Mouse (Mus musculus): ENCODE data around the gene Gpr143. TPM values are rescaled to one million over a fixed set of nuclear protein-coding genes. Genes with fewer than 3 reads are reported as not detected.

Gene Gpr143
- polyA plus RNA-seq (2011; ENCODE audit: insufficient read length, low read depth, missing spikeins), result not detected in 2 replicates

DNA sequence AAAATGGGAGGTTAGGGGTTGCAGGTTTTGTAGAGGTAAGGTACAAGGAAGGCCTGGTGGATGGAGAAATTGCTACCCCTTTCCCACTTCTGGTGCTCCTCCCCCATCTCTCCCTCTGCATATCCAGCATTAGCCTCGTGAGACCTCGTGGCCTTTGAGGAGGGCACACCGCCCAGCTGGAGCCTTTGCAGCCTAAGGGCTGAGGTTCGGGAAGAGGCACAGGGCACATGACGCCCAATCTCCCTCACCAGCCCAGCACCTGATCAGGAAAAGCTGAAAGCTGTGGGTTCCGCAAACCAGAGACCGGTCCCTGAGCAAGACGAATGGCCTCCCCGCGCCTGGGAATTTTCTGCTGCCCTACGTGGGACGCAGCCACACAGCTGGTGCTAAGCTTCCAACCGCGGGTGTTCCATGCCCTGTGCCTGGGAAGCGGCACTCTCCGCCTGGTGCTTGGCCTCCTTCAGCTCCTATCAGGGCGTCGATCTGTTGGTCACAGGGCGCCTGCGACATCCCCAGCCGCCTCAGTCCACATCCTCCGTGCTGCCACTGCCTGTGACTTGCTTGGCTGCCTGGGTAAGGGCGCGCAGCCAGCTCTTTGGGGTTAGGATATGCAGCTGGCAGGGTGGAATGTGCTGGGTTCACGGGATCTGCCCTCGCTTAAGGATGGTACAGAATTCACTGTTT is at the start of gene Gpr143:
Gene Gpr143 (plus strand): TSS at position 202 of the 684 bp plus-strand sequence.
- Histone ChIP-seq H3K27ac (ENCODE audit: insufficient read depth, low read length) (no peak within 1 kb of the TSS), H3K4me1 (ENCODE audit: control insufficient read depth, insufficient read depth, low read length) (no peaks in the 10 kb centered on the region), H3K4me3 (ENCODE audit: insufficient read depth, low read length) (no peak within 1 kb of the TSS)
- TF ChIP-seq POLR2A (IDR thresholded peaks at IDR 0.05; ENCODE audit: low read depth, low read length) (no peak), CTCF (IDR thresholded peaks at IDR 0.05; ENCODE audit: borderline replicate concordance, insufficient read depth, low read length) (no peak)

DNA sequence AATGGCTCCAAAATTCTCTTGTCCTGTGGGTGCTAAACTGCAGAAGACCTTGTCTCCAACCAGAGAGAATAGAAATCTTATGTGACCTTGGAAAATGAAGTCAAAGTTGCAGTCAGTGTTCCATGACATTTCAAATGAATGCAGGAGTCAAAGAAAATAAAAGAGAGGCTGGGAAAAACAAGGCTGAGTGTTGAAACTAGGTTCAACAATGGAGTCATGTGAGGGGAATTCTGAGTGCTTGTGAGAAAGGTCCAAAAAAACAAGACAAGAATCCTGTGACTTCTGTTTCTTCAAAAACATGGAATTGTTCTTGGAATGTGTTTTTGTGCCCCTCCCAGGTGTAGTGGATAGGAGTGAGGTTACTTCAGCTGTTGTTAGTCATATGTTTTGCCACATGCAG is 46.4 kb upstream of the Gpr143 start:
- H3K4me3 ChIP-seq (ENCODE audit: insufficient read depth, low read length), result no peak overlapping the region
- H3K27ac ChIP-seq (ENCODE audit: insufficient read depth, low read length), result no peak overlapping the region
- no peak for TF ChIP-seq CTCF (IDR thresholded peaks at IDR 0.05; ENCODE audit: borderline replicate concordance, insufficient read depth, low read length)
- TF ChIP-seq POLR2A (IDR thresholded peaks at IDR 0.05; ENCODE audit: low read depth, low read length), result no peak
- H3K4me1 ChIP-seq (ENCODE audit: control insufficient read depth, insufficient read depth, low read length), result peaks cover 4% of the 10 kb centered on the region; the same call in 1 of the 2 replicates

DNA sequence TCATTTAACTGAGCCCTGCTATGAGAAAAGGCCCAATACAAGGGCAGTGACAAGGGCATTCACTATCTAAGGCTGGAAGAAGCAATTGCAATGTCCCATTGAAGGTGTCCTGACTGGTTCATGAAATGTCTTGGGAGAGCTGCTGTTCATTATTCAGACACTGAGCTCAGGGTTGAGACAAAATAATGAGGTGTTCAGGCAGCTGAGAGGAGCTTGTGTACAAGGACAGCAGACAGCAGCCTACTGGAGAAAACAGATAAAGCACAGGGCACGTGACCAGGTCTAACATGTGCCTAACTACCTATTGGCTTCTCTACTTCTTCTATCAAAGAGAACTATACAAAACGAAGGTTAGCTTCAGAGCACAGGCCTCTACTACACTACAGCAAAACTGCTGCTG is 43.5 kb upstream of the Gpr143 start:
- Histone ChIP-seq H3K27ac (ENCODE audit: insufficient read depth, low read length) (peak overlapping the region; percentile 40; the same call in 1 of the 2 replicates), H3K4me3 (ENCODE audit: insufficient read depth, low read length) (no peak overlapping the region), H3K4me1 (ENCODE audit: control insufficient read depth, insufficient read depth, low read length) (peaks cover 4% of the 10 kb centered on the region; the same call in 1 of the 2 replicates)
- no peak for TF ChIP-seq CTCF (IDR thresholded peaks at IDR 0.05; ENCODE audit: borderline replicate concordance, insufficient read depth, low read length)
- no peak for TF ChIP-seq POLR2A (IDR thresholded peaks at IDR 0.05; ENCODE audit: low read depth, low read length)

GRCm38 (mm10) chrX:152738759-152739368 is 42.9 kb upstream of the Gpr143 start:
- TF ChIP-seq POLR2A (IDR thresholded peaks at IDR 0.05; ENCODE audit: low read depth, low read length) (no peak), CTCF (IDR thresholded peaks at IDR 0.05; ENCODE audit: borderline replicate concordance, insufficient read depth, low read length) (no peak)
- peak overlapping the region; percentile 1; the same call in 1 of the 2 replicates for H3K27ac ChIP-seq (ENCODE audit: insufficient read depth, low read length)
- H3K4me3 ChIP-seq (ENCODE audit: insufficient read depth, low read length), result no peak overlapping the region
- H3K4me1 ChIP-seq (ENCODE audit: control insufficient read depth, insufficient read depth, low read length), result peaks cover 4% of the 10 kb centered on the region; the same call in 1 of the 2 replicates

DNA sequence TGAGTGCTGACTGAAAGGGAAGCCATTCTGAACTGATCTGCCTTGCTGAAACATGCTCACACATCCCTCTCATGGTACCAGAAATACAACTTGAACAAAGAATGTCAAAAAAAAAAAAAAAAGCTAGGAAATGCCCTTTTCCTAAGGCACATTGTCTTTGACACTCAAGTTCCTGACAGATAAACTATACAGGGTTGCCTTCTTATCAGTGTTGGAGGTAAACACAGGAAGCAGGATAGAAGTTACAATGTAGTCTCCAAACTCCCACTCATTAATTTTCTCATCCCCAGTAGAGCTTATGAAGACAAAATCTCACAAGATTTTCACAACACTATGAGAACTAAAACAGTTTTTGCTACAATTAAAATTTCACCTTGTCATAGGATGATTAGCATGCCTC is 38.1 kb upstream of the Gpr143 start:
- H3K27ac ChIP-seq (ENCODE audit: insufficient read depth, low read length), result no peak overlapping the region
- H3K4me3 ChIP-seq (ENCODE audit: insufficient read depth, low read length), result no peak overlapping the region
- TF ChIP-seq CTCF (IDR thresholded peaks at IDR 0.05; ENCODE audit: borderline replicate concordance, insufficient read depth, low read length) (no peak), POLR2A (IDR thresholded peaks at IDR 0.05; ENCODE audit: low read depth, low read length) (no peak)
- H3K4me1 ChIP-seq (ENCODE audit: control insufficient read depth, insufficient read depth, low read length), result peaks cover 4% of the 10 kb centered on the region; the same call in 1 of the 2 replicates

GRCm38 (mm10) chrX:152745925-152746324 is 35.8 kb upstream of the Gpr143 start:
- Histone ChIP-seq H3K27ac (ENCODE audit: insufficient read depth, low read length) (no peak overlapping the region), H3K4me1 (ENCODE audit: control insufficient read depth, insufficient read depth, low read length) (no peaks in the 10 kb centered on the region), H3K4me3 (ENCODE audit: insufficient read depth, low read length) (no peak overlapping the region)
- TF ChIP-seq POLR2A (IDR thresholded peaks at IDR 0.05; ENCODE audit: low read depth, low read length) (no peak), CTCF (IDR thresholded peaks at IDR 0.05; ENCODE audit: borderline replicate concordance, insufficient read depth, low read length) (no peak)

GRCm38 (mm10) chrX:152755819-152756218 is 25.9 kb upstream of the Gpr143 start:
- Histone ChIP-seq H3K4me3 (ENCODE audit: insufficient read depth, low read length) (no peak overlapping the region), H3K4me1 (ENCODE audit: control insufficient read depth, insufficient read depth, low read length) (no peaks in the 10 kb centered on the region), H3K27ac (ENCODE audit: insufficient read depth, low read length) (no peak overlapping the region)
- TF ChIP-seq POLR2A (IDR thresholded peaks at IDR 0.05; ENCODE audit: low read depth, low read length) (no peak), CTCF (IDR thresholded peaks at IDR 0.05; ENCODE audit: borderline replicate concordance, insufficient read depth, low read length) (no peak)

- no peak overlapping the region for H3K4me3 ChIP-seq (ENCODE audit: insufficient read depth, low read length)
- no peaks in the 10 kb centered on the region for H3K4me1 ChIP-seq (ENCODE audit: control insufficient read depth, insufficient read depth, low read length)
- TF ChIP-seq POLR2A (IDR thresholded peaks at IDR 0.05; ENCODE audit: low read depth, low read length) (no peak), CTCF (IDR thresholded peaks at IDR 0.05; ENCODE audit: borderline replicate concordance, insufficient read depth, low read length) (no peak)
- H3K27ac ChIP-seq (ENCODE audit: insufficient read depth, low read length), result no peak overlapping the region
Measured at GRCm38 (mm10) chrX:152756293-152756692, 25.4 kb upstream of the Gpr143 start.

DNA sequence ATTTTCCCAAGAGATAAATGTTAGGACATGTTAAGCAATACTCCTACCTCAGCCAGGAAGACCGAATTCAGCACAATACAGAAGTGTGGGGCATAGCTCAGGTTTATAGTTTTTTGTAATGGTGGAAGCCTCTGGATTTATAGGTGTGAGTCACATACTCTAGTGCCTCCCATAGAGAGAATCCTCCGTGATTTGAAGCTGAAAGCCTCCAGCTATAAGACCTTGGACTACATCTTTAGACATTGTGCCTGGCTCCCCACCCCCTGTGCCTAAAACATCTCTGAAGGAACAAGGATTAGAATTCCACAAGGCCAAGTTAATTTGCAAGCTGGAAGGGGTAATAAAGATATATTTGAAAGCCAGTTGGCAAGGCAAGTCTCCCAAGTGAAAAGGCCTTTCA is 19.3 kb upstream of the Gpr143 start:
- H3K27ac ChIP-seq (ENCODE audit: insufficient read depth, low read length), result no peak overlapping the region
- no peak for TF ChIP-seq CTCF (IDR thresholded peaks at IDR 0.05; ENCODE audit: borderline replicate concordance, insufficient read depth, low read length)
- no peak for TF ChIP-seq POLR2A (IDR thresholded peaks at IDR 0.05; ENCODE audit: low read depth, low read length)

DNA sequence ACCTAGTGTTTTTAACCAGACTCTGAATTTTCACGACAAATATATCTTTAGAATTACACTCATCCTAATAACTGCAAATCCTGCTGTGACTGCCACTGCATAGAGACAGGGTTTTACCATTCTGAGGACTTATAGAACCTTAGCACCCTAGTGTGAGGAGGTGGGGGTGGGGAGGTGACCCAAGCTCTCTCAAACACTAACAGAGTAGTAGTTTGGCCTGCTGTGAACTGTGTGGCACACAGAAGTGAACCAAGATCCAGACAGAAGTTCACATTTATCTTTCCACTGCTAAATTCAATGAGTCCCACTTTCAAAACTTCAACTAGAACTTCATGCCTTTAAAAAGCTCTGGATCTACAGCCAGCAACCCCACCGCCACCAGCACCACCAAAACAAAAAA is 18.9 kb upstream of the Gpr143 start:
- TF ChIP-seq CTCF (IDR thresholded peaks at IDR 0.05; ENCODE audit: borderline replicate concordance, insufficient read depth, low read length) (no peak), POLR2A (IDR thresholded peaks at IDR 0.05; ENCODE audit: low read depth, low read length) (no peak)
- no peak overlapping the region for H3K27ac ChIP-seq (ENCODE audit: insufficient read depth, low read length)
- no peak overlapping the region for H3K4me3 ChIP-seq (ENCODE audit: insufficient read depth, low read length)
- no peaks in the 10 kb centered on the region for H3K4me1 ChIP-seq (ENCODE audit: control insufficient read depth, insufficient read depth, low read length)

More for the DNA sequence above, 19.3 kb upstream of the Gpr143 start:
- no peaks in the 10 kb centered on the region for H3K4me1 ChIP-seq (ENCODE audit: control insufficient read depth, insufficient read depth, low read length)
- no peak overlapping the region for H3K4me3 ChIP-seq (ENCODE audit: insufficient read depth, low read length)

Measured in embryonic fibroblast, embryonic 13.5 days (primary cell).